Mouse (Mus musculus): ENCODE results near the gene Iqgap1.

Iqgap1 gene

DNA sequence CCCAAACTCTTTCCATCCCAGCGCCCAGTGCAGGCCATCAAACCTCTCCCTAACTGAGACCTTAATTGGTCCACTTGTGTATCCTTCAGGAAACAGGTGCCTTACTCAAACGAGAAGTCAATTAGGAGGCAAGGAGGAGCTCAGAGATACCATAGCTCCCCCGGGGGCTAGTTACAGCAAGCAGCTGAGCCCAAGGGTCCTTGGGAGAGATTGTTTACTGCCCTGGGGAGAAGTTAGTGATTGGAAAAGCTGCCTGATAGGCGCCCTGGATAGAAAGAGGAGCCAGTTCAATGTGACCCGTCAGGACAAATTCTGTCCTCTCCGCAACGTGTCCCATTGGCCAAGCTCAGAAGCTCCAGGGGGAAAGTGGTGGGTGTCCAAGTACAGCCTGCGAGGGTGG, 126.1 kb downstream of the Iqgap1 start:
- no peak for DNase-seq

DNA sequence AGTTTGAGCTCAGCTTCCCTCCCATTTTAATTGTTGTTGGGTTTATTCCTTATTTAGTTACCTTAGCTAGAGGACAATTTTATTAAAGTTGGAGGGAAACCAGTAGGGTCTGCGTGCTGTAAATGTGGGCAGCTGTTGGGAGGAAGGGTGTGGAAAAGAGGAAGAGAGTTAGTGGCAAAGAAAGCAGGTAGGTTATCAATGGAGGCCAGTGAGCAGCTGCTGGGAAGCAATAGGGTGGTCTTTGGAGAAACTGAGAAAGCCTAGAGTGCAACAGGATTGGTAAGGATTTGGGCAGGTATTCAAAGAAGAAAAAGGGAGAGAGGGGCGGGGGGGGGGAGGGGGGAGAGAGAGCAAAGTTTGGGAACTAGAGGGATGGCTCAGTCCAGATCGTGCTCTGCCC, 126.8 kb downstream of the Iqgap1 start:
- DNase-seq = no peak

DNA sequence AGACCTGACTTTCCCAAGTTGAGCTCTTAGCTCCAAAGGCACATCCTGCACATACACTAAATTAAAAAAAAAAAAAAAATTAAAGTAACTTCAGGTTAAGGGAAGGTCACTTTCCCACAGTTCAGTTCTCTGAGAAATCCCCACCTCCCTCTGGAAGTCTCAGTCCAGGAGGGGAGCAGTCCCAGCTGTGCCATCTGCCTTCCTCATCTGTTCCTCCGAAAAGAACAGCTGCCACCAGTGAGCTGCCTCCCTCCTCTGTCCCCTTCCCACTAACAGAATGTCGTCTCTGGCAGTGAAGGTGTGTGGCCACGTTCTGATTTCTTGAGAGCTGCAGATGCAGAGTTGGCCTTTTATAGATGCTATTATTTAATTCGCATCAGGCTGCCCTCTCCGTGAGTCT, 127.9 kb downstream of the Iqgap1 start:
- no peak for DNase-seq

DNA sequence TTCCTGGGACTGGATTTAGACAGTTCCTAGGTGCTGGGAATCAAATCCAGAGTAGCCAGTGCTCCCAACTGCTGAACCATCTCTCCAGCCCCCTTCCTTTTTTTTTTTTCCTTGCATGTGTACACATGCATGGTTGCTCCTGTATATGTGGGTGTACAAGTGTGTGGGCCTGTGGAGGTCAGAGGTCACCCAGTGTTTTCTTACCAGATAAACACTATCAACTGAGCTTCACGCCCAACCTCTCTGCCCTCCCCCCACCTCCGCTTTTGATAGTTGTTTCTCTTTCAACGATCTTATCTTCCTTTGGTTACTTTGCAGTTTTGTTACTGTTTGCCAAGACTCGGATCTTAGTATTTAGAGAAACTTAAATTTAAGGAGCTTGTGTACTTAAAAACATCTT, 128.9 kb downstream of the Iqgap1 start:
- DNase-seq = peak; percentile 56

DNA sequence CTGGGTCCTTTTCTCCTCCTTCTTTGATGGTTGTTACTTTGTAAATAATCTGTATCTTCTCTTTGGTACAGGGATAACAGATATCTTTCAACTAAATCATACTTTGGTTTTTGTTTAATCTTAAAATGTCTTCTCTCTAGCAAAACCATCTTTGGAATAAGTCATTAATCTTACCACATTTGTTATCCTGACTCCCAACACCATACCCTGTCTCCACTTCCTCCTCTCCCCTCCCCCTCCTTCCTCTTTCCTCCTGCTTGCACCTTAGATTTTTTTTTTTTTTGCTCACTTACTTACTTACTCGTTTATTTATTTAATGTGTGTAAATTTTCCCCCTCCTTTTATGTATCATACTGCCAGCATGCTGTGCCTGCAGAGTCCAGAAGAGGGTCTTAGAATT, 129.4 kb downstream of the Iqgap1 start:
- peak; percentile 40 for DNase-seq

DNA sequence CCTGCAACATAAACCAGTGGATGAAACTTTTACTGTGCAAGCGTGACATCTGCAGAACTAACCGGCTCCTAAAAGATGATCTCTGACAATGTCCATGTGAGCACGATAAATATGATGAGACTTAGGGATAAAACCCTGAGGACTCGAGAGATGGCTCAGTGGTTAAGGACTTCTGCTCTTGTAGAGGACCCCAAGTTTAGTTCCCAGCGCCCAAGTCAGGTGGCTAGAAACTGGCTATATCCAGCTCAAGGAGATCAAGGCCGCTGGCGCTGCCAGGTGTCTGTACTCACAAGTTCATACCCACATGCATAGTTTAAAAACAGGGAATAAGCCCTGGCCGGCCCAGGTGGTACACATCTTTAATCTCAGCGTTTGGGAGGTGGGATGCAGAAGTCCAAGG, 133.3 kb downstream of the Iqgap1 start:
- no peak for DNase-seq

DNA sequence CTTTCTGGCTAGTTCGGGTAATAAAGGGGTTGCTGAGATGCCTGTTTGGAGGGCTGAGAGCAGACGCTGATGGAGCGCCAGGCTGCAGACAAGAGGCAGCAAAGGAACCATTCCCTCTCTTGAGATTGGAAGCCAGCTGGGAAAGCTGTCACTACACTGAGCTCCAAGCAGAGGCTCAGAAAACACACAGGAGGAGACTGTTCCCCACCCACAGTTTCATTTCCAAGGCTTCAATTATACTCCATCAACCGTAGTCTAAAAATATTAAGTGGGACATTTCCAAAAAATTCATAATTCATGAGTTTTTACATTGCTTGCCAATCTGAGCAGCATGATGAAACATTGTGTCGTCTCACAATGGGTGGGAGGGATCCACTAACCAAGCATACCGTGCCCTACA, 134.6 kb downstream of the Iqgap1 start:
- DNase-seq = no peak

DNA sequence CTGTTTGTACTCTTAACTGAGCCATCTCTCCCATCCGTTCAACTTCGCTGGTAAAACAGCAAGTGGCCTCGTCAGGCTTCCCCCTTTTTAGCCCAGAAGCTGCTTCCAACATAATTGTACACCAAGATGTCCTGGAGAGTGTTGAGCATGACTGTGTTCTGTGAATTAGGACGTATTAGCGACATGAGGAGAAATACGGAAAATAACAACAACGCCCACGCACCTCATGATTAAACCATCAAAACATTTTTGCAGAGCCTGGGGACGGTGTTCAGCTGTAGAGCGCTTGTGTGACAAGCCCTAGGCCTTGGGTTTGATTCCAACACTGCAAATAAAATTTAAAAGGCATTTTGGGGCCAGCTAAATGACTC, 136.6 kb downstream of the Iqgap1 start:
- no peak for DNase-seq

DNA sequence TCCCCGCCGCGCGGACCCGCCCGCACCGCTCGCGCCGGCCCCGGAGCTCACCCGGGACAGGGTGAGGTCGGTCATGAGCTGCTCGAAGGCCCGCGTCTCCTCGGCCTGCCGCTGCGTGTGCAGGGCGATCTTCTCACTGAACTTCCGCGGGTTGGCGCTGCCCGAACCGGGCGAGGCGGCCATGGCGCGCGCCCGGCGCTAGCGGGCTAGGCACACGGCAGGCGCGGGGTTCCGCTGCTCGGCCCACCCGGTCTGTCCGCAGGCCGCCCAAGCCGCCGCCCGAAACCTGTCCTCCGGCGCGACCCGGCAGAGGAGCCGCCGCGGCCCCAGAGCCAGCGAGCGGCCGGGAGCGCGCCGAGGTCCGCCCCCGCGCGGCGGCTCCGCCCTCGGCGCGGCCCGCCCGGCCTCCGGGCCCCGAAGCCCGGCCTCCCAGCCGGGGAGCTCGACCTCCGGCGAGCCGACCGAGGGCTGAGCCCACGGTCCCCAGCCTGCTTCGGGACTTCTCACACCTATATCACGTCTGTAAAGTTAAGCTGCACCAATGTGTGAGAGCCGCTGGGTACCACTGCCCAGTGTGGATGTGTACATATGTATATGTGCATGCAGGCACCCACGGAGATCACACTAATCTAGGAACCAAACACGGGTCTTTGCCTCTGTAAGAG, 137.1 kb downstream of the Iqgap1 start, which contains the start of gene Crtc3:
TSS of gene Crtc3 (minus strand) at position 322 of the 665 bp plus-strand sequence.
- peak; percentile 68 for DNase-seq

DNA sequence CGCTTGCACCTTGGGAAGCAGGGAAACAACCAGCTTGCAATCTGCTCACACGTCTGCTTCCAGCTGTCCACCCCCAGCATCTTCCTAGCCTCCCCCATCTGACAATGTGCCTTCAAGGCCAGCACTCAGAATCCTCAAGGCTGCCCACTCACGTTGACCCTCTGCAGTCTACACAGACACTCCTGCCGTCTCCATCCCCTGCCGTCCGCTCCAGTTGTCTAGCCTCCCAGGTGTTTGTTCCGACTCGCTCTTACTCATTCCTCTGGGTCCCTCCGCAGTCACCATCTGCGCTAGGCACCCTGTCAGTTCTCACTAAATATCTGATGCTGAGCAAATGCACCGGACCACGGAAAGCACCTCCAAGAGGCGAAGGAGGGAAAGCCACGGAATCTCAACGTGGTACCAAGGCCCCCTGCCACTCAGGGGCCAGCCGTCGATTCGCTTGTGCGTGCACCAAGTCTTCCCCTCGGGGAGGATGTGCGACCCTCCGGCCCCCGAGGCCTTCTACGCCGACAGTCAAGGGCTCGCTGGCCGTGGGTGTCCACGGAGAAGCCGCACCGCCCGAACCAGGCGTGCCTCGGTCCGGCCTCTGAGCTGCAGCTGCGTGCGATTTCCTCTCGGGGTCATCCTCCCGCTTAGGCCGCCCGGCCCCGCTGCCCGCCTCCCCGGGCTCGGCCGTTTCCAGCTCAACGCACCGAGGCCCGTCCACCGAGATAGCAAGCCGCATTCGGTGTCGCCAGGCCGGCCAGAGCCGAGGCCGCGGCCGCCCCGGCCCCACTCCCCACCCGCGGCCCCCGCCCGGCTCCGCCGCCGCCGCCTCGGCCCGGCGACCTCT, 137.8 kb downstream of the Iqgap1 start:
- peak; percentile 61 for DNase-seq

DNA sequence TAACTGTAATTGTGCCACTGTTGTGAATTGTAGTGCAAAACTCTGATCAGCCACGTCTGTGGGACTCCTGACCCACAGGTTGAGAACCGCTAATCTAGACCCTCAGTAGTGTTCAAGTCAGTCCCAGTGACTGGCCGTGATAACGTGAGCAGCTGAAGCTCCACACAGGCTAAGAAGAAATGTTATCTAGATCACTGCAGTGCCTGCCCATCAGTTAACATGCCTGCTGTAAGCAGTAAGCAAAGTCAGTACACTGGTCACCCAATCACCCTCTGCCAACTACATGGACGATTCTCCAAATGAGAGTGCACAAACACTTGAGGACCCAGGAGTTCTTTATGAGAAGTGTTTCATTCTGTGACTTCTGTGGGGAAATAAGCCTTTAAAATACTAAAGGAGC, 140.1 kb downstream of the Iqgap1 start:
- no peak for DNase-seq

DNA sequence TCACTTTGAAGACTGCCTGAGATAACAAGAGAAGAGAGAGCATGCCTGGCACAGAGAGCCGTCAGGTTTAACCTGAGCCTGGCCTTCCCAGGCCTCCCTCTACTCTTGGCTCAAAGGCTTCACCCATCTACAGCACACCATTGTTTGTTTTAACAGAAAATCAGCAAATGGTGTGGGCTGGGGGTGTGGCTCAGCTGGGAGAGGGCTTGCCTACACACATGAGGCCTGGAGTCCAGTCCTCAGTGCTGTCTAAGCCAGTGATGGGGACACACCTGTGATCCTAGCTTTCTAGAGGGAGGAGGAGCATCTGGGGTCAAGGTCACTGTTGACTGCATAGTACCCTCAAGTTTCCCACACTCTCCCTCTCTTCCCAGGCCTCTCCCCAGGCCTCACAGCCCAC, 143.1 kb downstream of the Iqgap1 start:
- no peak for DNase-seq

DNA sequence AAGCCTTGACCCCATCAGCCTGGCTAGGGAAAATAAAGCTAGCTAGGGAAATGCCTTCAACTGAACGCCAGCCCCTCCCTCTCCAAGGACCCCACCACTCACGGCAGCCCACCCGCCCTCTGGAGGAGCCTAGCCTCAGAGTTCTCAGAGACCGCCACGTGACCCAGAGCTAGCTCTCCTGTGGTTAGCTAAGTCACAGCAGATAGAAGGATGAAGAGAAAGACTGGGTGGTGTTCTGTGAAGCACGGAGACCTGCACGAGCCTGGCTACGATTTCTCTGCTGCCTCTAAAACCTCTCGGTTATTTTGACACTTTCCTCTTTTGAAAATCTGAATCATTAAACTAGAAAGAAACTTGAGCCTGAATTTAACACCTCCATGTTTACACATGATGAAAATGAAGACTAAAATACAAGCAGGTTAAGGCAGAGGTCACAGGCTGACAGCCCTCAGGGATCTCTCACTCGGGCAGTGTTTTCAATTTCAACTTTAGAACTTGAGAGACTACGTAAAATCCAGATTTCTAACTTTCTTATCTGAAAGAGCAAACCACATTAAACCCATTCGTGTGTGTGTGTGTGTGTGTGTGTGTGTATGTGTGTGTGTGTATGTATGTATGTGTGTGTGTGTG, 145.4 kb downstream of the Iqgap1 start:
- peak; percentile 76 for DNase-seq

DNA sequence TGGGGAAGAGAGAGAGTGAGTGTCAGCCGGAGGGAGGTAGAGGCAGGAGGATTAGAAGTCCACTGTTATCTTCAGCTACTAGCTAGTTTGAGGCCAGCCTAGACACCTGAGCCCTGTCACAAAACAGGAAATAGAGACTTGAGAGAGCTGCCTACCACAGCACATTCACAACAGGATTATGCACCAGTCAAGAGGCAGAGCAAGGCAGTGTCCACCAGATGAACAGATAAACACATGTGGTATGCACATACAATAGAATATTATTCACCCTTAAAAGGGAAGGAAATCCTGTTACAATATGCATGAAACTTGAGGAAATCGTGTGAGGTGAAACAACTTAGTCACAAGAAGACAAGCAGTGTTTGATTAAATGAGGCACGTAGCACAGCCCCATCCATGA, 153.5 kb downstream of the Iqgap1 start:
- no peak for DNase-seq

DNA sequence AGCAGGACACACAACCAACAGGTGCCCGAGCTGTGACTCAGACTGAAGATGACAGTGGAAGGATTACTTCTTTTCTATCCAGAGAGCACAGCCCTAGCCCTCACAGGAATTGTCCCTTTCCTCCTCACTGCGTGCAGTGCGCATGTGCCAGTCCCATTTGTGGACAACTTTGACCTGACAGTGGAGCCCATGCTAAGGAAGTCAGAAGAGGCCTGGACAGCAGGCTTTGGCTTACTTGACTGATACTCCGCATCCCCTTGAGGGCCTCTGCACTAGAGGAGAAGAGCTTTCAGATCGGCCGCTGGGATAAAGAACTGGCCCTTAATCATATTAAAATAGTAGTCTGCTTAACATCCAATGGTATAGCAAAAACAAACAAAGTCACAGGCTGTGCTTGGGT, 154.9 kb downstream of the Iqgap1 start:
- no peak for DNase-seq

DNA sequence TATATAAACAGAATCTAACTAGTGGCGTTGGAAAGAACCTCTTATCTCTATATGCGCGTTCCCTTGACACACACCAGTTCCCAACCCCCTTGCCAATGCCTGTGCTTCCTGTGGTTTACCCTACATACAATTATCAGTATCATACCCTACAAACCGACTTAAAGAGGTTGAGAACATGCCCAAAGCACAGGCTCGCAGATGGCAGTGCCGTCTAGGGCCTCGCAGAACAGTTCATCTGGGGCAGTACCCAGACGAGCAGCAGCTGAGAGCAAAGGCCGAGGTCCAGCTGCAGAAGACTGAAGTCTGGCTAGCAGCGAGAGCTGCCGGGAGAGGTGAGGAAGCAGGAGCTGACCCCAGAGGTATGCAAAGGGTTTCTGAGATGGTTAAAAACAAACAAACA, 158.6 kb downstream of the Iqgap1 start:
- peak; percentile 56 for DNase-seq

DNA sequence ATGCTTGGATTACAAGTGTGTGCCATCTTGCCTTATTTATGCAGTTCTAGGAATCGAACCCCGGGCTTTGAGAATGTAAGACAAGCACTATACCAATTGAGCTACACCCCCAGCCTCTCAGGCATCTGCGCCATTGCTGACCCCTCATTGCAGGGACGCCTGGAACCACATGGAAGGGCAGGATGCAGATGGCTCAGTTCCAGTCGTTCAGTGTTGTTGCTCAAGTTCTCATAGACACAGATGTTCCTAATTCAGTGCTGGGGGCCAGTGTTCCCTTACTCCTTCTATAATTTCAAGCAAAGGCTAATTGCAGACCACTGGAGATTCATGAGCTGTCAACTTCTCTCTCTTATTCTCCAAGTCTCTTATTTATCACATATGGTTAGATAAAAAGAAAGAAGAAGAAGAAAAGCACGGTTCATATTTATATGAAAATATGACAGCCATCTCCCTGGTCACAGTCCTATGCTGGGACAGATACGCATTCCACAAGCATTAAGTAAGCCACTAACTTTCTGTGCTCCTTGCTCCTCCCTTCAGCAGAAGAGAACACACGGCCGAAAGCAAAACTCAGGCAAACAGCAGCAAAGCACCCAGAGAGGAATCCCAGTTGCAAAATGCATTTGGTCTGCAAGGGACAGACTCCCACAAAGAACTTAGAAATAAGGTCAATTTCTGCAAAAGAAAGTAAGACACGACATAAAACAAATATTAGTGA, 159.4 kb downstream of the Iqgap1 start:
- no peak for DNase-seq
